Mouse (Mus musculus) midbrain, embryonic 16.5 days (tissue): ENCODE data around the gene Tbata. TPM values are rescaled to one million over a fixed set of nuclear protein-coding genes. Genes with fewer than 3 reads are reported as not detected.

ENCODE experiments used
- ATAC-seq: fragments of 200-750 bp; cut with Nextera tagmentation; 2 replicates; pipeline ENCODE4 v1.8.0; 2017; ENCODE audit warnings: moderate TSS enrichment
- H3K27ac ChIP-seq: fragments of 300-500 bp; sonication (generic); 2 replicates; pipeline ENCODE4 v1.5.1; 2014; ENCODE audit warnings: mild to moderate bottlenecking, low read length, mixed read lengths
- H3K27me3 ChIP-seq: fragments of 300-500 bp; sonication (generic); 2 replicates; pipeline ENCODE4 v1.6.1; 2014; ENCODE audit warnings: low read depth, low read length, mixed read lengths; ENCODE audit not compliant: control insufficient read depth, insufficient read depth
- H3K36me3 ChIP-seq: fragments of 300-500 bp; sonication (generic); 2 replicates; pipeline ENCODE4 v1.6.1; 2014; ENCODE audit warnings: mild to moderate bottlenecking, low read length, moderate library complexity, mixed read lengths; ENCODE audit not compliant: control insufficient read depth, insufficient read depth
- H3K4me1 ChIP-seq: fragments of 300-500 bp; sonication (generic); 2 replicates; pipeline ENCODE4 v1.6.1; 2014; ENCODE audit warnings: mild to moderate bottlenecking, low read length, mixed read lengths; ENCODE audit not compliant: control insufficient read depth, insufficient read depth
- H3K4me2 ChIP-seq: fragments of 300-500 bp; sonication (generic); 2 replicates; pipeline ENCODE4 v1.6.1; 2014; ENCODE audit warnings: mild to moderate bottlenecking, low read length, mixed read lengths
- H3K4me3 ChIP-seq: fragments of 300-500 bp; sonication (generic); 2 replicates; pipeline ENCODE4 v1.5.1; 2014; ENCODE audit warnings: low read depth, mild to moderate bottlenecking, low read length, moderate library complexity, mixed read lengths
- H3K9ac ChIP-seq: fragments of 300-500 bp; sonication (generic); 2 replicates; pipeline ENCODE4 v1.6.1; 2014; ENCODE audit warnings: low read depth, low read length, mixed read lengths
- H3K9me3 ChIP-seq: fragments of 300-500 bp; sonication (generic); replicated peaks from 2 replicates; pipeline ENCODE4 v1.6.1; 2014; ENCODE audit warnings: mild to moderate bottlenecking, low read length, mixed read lengths; ENCODE audit not compliant: control insufficient read depth, poor library complexity, severe bottlenecking
- WGBS: fragments of 180-500 bp; shearing (Covaris S2); extraction: QIAGEN DNeasy Blood & Tissue Kit; methylation state at CpG from one replicate; pipeline ENCODE4 v1.1.7; 2014; 5-methylcytosine and 5-hydroxymethylcytosine counted together
- polyA plus RNA-seq: library from polyadenylated mRNA; unstranded; fragments of >200 nt; fragmentation: Nextera tagmentation; extraction: Ambion mirVana; gene quantifications from 2 replicates; pipeline ENCODE4 v1.2.1, GENCODE M21; 2015

Gene Tbata
- polyA plus RNA-seq, 1 experiment from 2014 or later: 0.16 TPM

GRCm38 (mm10) chr10:61199566-61200213 is 27.9 kb downstream of the Tbata start:
- Histone ChIP-seq H3K4me1 (no peaks in the 10 kb centered on the region), H3K4me2 (no peak overlapping the region), H3K27me3 (no peaks in the 10 kb centered on the region), H3K27ac (no peak overlapping the region), H3K4me3 (no peak overlapping the region), H3K9ac (no peak overlapping the region), H3K9me3 (no peaks in the 10 kb centered on the region), H3K36me3 (no peaks in the 10 kb centered on the region)
- peak; percentile 66; the same call in 1 of the 2 replicates for ATAC-seq
- 17% methylated on average over 11 of the region's 11 CpGs for WGBS

- Histone ChIP-seq H3K4me2 (no peak overlapping the region), H3K36me3 (no peaks in the 10 kb centered on the region), H3K27ac (no peak overlapping the region), H3K27me3 (no peaks in the 10 kb centered on the region), H3K9me3 (no peaks in the 10 kb centered on the region), H3K4me3 (no peak overlapping the region), H3K9ac (no peak overlapping the region), H3K4me1 (no peaks in the 10 kb centered on the region)
- no peak for ATAC-seq
- WGBS: 59% methylated on average over 7 of the region's 7 CpGs
Observed at GRCm38 (mm10) chr10:61200232-61200820, 28.6 kb downstream of the Tbata start.

GRCm38 (mm10) chr10:61200998-61201397 is 29.2 kb downstream of the Tbata start:
- no peak overlapping the region for H3K4me2 ChIP-seq
- no peak overlapping the region for H3K9ac ChIP-seq
- H3K36me3 ChIP-seq: no peaks in the 10 kb centered on the region
- no peak for ATAC-seq
- 40% methylated on average over 9 of the region's 9 CpGs for WGBS
- H3K27me3 ChIP-seq: no peaks in the 10 kb centered on the region
- no peak overlapping the region for H3K4me3 ChIP-seq
- no peaks in the 10 kb centered on the region for H3K9me3 ChIP-seq
- no peak overlapping the region for H3K27ac ChIP-seq
- no peaks in the 10 kb centered on the region for H3K4me1 ChIP-seq

GRCm38 (mm10) chr10:61201596-61202318 is 30.0 kb downstream of the Tbata start:
- 89% methylated on average over 12 of the region's 12 CpGs for WGBS
- no peak overlapping the region for H3K9ac ChIP-seq
- H3K27ac ChIP-seq: no peak overlapping the region
- H3K4me2 ChIP-seq: no peak overlapping the region
- ATAC-seq: no peak
- no peaks in the 10 kb centered on the region for H3K27me3 ChIP-seq
- H3K36me3 ChIP-seq: no peaks in the 10 kb centered on the region
- H3K4me1 ChIP-seq: no peaks in the 10 kb centered on the region
- H3K4me3 ChIP-seq: no peak overlapping the region
- no peaks in the 10 kb centered on the region for H3K9me3 ChIP-seq

GRCm38 (mm10) chr10:61203930-61204329 is 32.2 kb downstream of the Tbata start:
- no peaks in the 10 kb centered on the region for H3K9me3 ChIP-seq
- H3K4me3 ChIP-seq: no peak overlapping the region
- no peaks in the 10 kb centered on the region for H3K4me1 ChIP-seq
- H3K9ac ChIP-seq: no peak overlapping the region
- H3K27me3 ChIP-seq: no peaks in the 10 kb centered on the region
- no peak overlapping the region for H3K4me2 ChIP-seq
- H3K36me3 ChIP-seq: no peaks in the 10 kb centered on the region
- WGBS: 75% methylated on average over 3 of the region's 3 CpGs
- ATAC-seq: no peak
- H3K27ac ChIP-seq: no peak overlapping the region

GRCm38 (mm10) chr10:61208114-61208684 is 36.4 kb downstream of the Tbata start:
- H3K36me3 ChIP-seq: no peaks in the 10 kb centered on the region
- H3K4me3 ChIP-seq: no peak overlapping the region
- H3K27ac ChIP-seq: no peak overlapping the region
- no peak overlapping the region for H3K9ac ChIP-seq
- no peaks in the 10 kb centered on the region for H3K4me1 ChIP-seq
- 91% methylated on average over 9 of the region's 9 CpGs for WGBS
- H3K27me3 ChIP-seq: no peaks in the 10 kb centered on the region; the same call in 1 of the 2 replicates
- ATAC-seq: no peak
- H3K4me2 ChIP-seq: no peak overlapping the region
- H3K9me3 ChIP-seq: no peaks in the 10 kb centered on the region

GRCm38 (mm10) chr10:61211105-61211504 is 39.4 kb downstream of the Tbata start:
- H3K27ac ChIP-seq: no peak overlapping the region
- no peak overlapping the region for H3K4me3 ChIP-seq
- no peak overlapping the region for H3K9ac ChIP-seq
- H3K9me3 ChIP-seq: no peaks in the 10 kb centered on the region
- H3K27me3 ChIP-seq: no peaks in the 10 kb centered on the region; the same call in 1 of the 2 replicates
- 80% methylated on average over 4 of the region's 4 CpGs for WGBS
- H3K4me1 ChIP-seq: no peaks in the 10 kb centered on the region
- ATAC-seq: no peak
- no peaks in the 10 kb centered on the region for H3K36me3 ChIP-seq
- H3K4me2 ChIP-seq: no peak overlapping the region

GRCm38 (mm10) chr10:61211743-61212142 is 40.0 kb downstream of the Tbata start:
- no peak overlapping the region for H3K27ac ChIP-seq
- ATAC-seq: no peak
- H3K4me2 ChIP-seq: no peak overlapping the region

GRCm38 (mm10) chr10:61212817-61213216 is 41.1 kb downstream of the Tbata start:
- H3K36me3 ChIP-seq: no peaks in the 10 kb centered on the region
- WGBS: 10% methylated on average over 11 of the region's 11 CpGs
- H3K4me1 ChIP-seq: no peaks in the 10 kb centered on the region
- no peak overlapping the region for H3K4me3 ChIP-seq
- H3K4me2 ChIP-seq: no peak overlapping the region
- ATAC-seq: no peak
- no peak overlapping the region for H3K27ac ChIP-seq
- no peaks in the 10 kb centered on the region for H3K9me3 ChIP-seq
- H3K27me3 ChIP-seq: no peaks in the 10 kb centered on the region; the same call in 1 of the 2 replicates
- H3K9ac ChIP-seq: no peak overlapping the region

More at GRCm38 (mm10) chr10:61211743-61212142, 40.0 kb downstream of the Tbata start:
- Histone ChIP-seq H3K4me3 (no peak overlapping the region), H3K27me3 (no peaks in the 10 kb centered on the region; the same call in 1 of the 2 replicates), H3K4me1 (no peaks in the 10 kb centered on the region), H3K9ac (no peak overlapping the region), H3K9me3 (no peaks in the 10 kb centered on the region), H3K36me3 (no peaks in the 10 kb centered on the region)
- WGBS: 11% methylated on average over 13 of the region's 13 CpGs
